Mouse (Mus musculus): ENCODE data around the gene Foxk1. TPM values are rescaled to one million over a fixed set of nuclear protein-coding genes. Genes with fewer than 3 reads are reported as not detected.

Foxk1 gene
- polyA plus RNA-seq, 1 experiment from 2014 or later: 7.9 TPM

GRCm38 (mm10) chr5:142426476-142426875, 25.2 kb downstream of the Foxk1 start:
- Histone ChIP-seq H3K27ac (no peak overlapping the region), H3K4me3 (no peak overlapping the region), H3K27me3 (no peaks in the 10 kb centered on the region), H3K9me3 (replicated peaks) (no peaks in the 10 kb centered on the region), H3K36me3 (peaks cover 5% of the 10 kb centered on the region; the same call in 1 of the 2 replicates), H3K4me2 (replicated peaks) (no peak overlapping the region), H3K4me1 (peaks cover 50% of the 10 kb centered on the region), H3K9ac (no peak overlapping the region)
- no peak for ATAC-seq (ENCODE audit: low FRiP score)
- 79% methylated on average over 2 of the region's 2 CpGs for WGBS

GRCm38 (mm10) chr5:142427876-142428275, 26.6 kb downstream of the Foxk1 start:
- Histone ChIP-seq H3K27ac (peak overlapping the region; percentile 40; the same call in 1 of the 2 replicates), H3K4me1 (peaks cover 60% of the 10 kb centered on the region), H3K4me2 (replicated peaks) (no peak overlapping the region), H3K27me3 (no peaks in the 10 kb centered on the region), H3K9me3 (replicated peaks) (no peaks in the 10 kb centered on the region), H3K9ac (no peak overlapping the region), H3K36me3 (no peaks in the 10 kb centered on the region), H3K4me3 (no peak overlapping the region)
- ATAC-seq (ENCODE audit: low FRiP score): no peak
- WGBS: 51% methylated on average over 10 of the region's 10 CpGs

GRCm38 (mm10) chr5:142428691-142429090, 27.4 kb downstream of the Foxk1 start:
- H3K4me1 ChIP-seq: peaks cover 58% of the 10 kb centered on the region
- no peak for ATAC-seq (ENCODE audit: low FRiP score)

GRCm38 (mm10) chr5:142431029-142431428, 29.7 kb downstream of the Foxk1 start:
- no peak for ATAC-seq (ENCODE audit: low FRiP score)
- no peak overlapping the region for H3K27ac ChIP-seq
- H3K4me3 ChIP-seq: no peak overlapping the region
- no peak overlapping the region for H3K9ac ChIP-seq
- H3K27me3 ChIP-seq: no peaks in the 10 kb centered on the region
- peaks cover 12% of the 10 kb centered on the region for H3K36me3 ChIP-seq
- WGBS: 75% methylated on average over 12 of the region's 12 CpGs
- H3K9me3 ChIP-seq (replicated peaks): no peaks in the 10 kb centered on the region
- no peak overlapping the region for H3K4me2 ChIP-seq (replicated peaks)
- H3K4me1 ChIP-seq: peaks cover 43% of the 10 kb centered on the region

More at GRCm38 (mm10) chr5:142428691-142429090, 27.4 kb downstream of the Foxk1 start:
- H3K4me3 ChIP-seq: no peak overlapping the region
- no peak overlapping the region for H3K27ac ChIP-seq
- H3K27me3 ChIP-seq: no peaks in the 10 kb centered on the region
- no peak overlapping the region for H3K9ac ChIP-seq
- no peak overlapping the region for H3K4me2 ChIP-seq (replicated peaks)
- 67% methylated on average over 6 of the region's 6 CpGs for WGBS
- no peaks in the 10 kb centered on the region for H3K36me3 ChIP-seq
- no peaks in the 10 kb centered on the region for H3K9me3 ChIP-seq (replicated peaks)

GRCm38 (mm10) chr5:142431811-142432434, 30.6 kb downstream of the Foxk1 start:
- H3K9me3 ChIP-seq (replicated peaks): no peaks in the 10 kb centered on the region
- H3K4me1 ChIP-seq: peaks cover 43% of the 10 kb centered on the region
- no peak overlapping the region for H3K27ac ChIP-seq
- whole genome bisulfite sequencing: 74% methylated on average over 9 of the region's 9 CpGs
- H3K4me3 ChIP-seq: no peak overlapping the region
- no peak overlapping the region for H3K9ac ChIP-seq
- peaks cover 20% of the 10 kb centered on the region for H3K36me3 ChIP-seq
- no peak overlapping the region for H3K4me2 ChIP-seq (replicated peaks)
- no peaks in the 10 kb centered on the region for H3K27me3 ChIP-seq
- ATAC-seq (ENCODE audit: low FRiP score): no peak

GRCm38 (mm10) chr5:142432695-142433094, 31.4 kb downstream of the Foxk1 start:
- Histone ChIP-seq H3K4me2 (replicated peaks) (no peak overlapping the region), H3K9me3 (replicated peaks) (no peaks in the 10 kb centered on the region), H3K4me3 (no peak overlapping the region), H3K9ac (no peak overlapping the region), H3K36me3 (peaks cover 22% of the 10 kb centered on the region), H3K4me1 (peaks cover 39% of the 10 kb centered on the region), H3K27me3 (no peaks in the 10 kb centered on the region), H3K27ac (no peak overlapping the region; the same call in 1 of the 2 replicates)
- 78% methylated on average over 4 of the region's 4 CpGs for WGBS
- no peak for ATAC-seq (ENCODE audit: low FRiP score)

- WGBS: 67% methylated on average over 5 of the region's 5 CpGs
- Histone ChIP-seq H3K4me2 (replicated peaks) (no peak overlapping the region), H3K27me3 (no peaks in the 10 kb centered on the region), H3K27ac (no peak overlapping the region), H3K4me3 (no peak overlapping the region), H3K9ac (no peak overlapping the region), H3K9me3 (replicated peaks) (no peaks in the 10 kb centered on the region), H3K36me3 (peaks cover 26% of the 10 kb centered on the region), H3K4me1 (peaks cover 33% of the 10 kb centered on the region)
- ATAC-seq (ENCODE audit: low FRiP score): no peak
These were observed 32.8 kb downstream of the Foxk1 start for GRCm38 (mm10) chr5:142434052-142434451.

GRCm38 (mm10) chr5:142435736-142436135, 34.4 kb downstream of the Foxk1 start:
- Histone ChIP-seq H3K4me1 (peaks cover 41% of the 10 kb centered on the region), H3K27ac (no peak overlapping the region), H3K9me3 (replicated peaks) (no peaks in the 10 kb centered on the region), H3K36me3 (peaks cover 26% of the 10 kb centered on the region), H3K27me3 (no peaks in the 10 kb centered on the region), H3K4me2 (replicated peaks) (no peak overlapping the region), H3K4me3 (no peak overlapping the region), H3K9ac (no peak overlapping the region)
- WGBS: 96% methylated on average over 15 of the region's 15 CpGs
- no peak for ATAC-seq (ENCODE audit: low FRiP score)

- WGBS: 85% methylated on average over 16 of the region's 16 CpGs
- Histone ChIP-seq H3K4me3 (no peak overlapping the region), H3K4me2 (replicated peaks) (no peak overlapping the region), H3K9me3 (replicated peaks) (no peaks in the 10 kb centered on the region), H3K27ac (no peak overlapping the region), H3K27me3 (no peaks in the 10 kb centered on the region), H3K9ac (no peak overlapping the region), H3K4me1 (peaks cover 46% of the 10 kb centered on the region), H3K36me3 (peaks cover 26% of the 10 kb centered on the region)
- no peak for ATAC-seq (ENCODE audit: low FRiP score)
These were observed 37.2 kb downstream of the Foxk1 start for GRCm38 (mm10) chr5:142438380-142438938.

- H3K4me3 ChIP-seq: peak overlapping the region; percentile 23
- H3K27ac ChIP-seq: peak overlapping the region; percentile 86
- WGBS: under 1% methylated on average over 12 of the region's 12 CpGs
- peak overlapping the region; percentile 54 for H3K4me2 ChIP-seq (replicated peaks)
- H3K36me3 ChIP-seq: peaks cover 24% of the 10 kb centered on the region
- H3K27me3 ChIP-seq: no peaks in the 10 kb centered on the region
- ATAC-seq (ENCODE audit: low FRiP score): peak; percentile 62
- H3K9ac ChIP-seq: peak overlapping the region; percentile 49
- H3K9me3 ChIP-seq (replicated peaks): no peaks in the 10 kb centered on the region
- H3K4me1 ChIP-seq: peaks cover 51% of the 10 kb centered on the region
These were observed 38.7 kb downstream of the Foxk1 start for GRCm38 (mm10) chr5:142439911-142440432.

- H3K9ac ChIP-seq: peak overlapping the region; percentile 49; the same call in 1 of the 2 replicates
- H3K4me1 ChIP-seq: peaks cover 57% of the 10 kb centered on the region
- H3K27ac ChIP-seq: peak overlapping the region; percentile 86
- under 1% methylated on average over 19 of the region's 19 CpGs for WGBS
- H3K4me2 ChIP-seq (replicated peaks): peak overlapping the region; percentile 54
- peak; percentile 89 for ATAC-seq (ENCODE audit: low FRiP score)
- H3K4me3 ChIP-seq: peak overlapping the region; percentile 23
- no peaks in the 10 kb centered on the region for H3K9me3 ChIP-seq (replicated peaks)
- H3K36me3 ChIP-seq: peaks cover 18% of the 10 kb centered on the region
- no peaks in the 10 kb centered on the region for H3K27me3 ChIP-seq
These were observed 39.3 kb downstream of the Foxk1 start for GRCm38 (mm10) chr5:142440451-142441147.

GRCm38 (mm10) chr5:142441332-142442044, 40.2 kb downstream of the Foxk1 start:
- no peak for ATAC-seq (ENCODE audit: low FRiP score)

More at GRCm38 (mm10) chr5:142441332-142442044, 40.2 kb downstream of the Foxk1 start:
- Histone ChIP-seq H3K4me3 (peak overlapping the region; percentile 23; the same call in 1 of the 2 replicates), H3K27ac (peak overlapping the region; percentile 86), H3K4me1 (peaks cover 61% of the 10 kb centered on the region), H3K9me3 (replicated peaks) (no peaks in the 10 kb centered on the region), H3K27me3 (no peaks in the 10 kb centered on the region), H3K4me2 (replicated peaks) (peak overlapping the region; percentile 54), H3K36me3 (peaks cover 9% of the 10 kb centered on the region), H3K9ac (peak overlapping the region; percentile 49; the same call in 1 of the 2 replicates)
- 55% methylated on average over 22 of the region's 22 CpGs for WGBS
